Mouse (Mus musculus) left cerebral cortex, adult 6 months (tissue): ENCODE measurements around the gene Unc45a. TPM values are rescaled to one million over a fixed set of nuclear protein-coding genes. Genes with fewer than 3 reads are reported as not detected.

Source experiments
- long read RNA-seq, 2 experiments: library from polyadenylated mRNA; unstranded; transcript quantifications; one replicate each; pipeline ENCODE4 v2.0.0; 2019 to 2020
- polyA plus RNA-seq: library from polyadenylated mRNA; unstranded; fragments of <200 nt; fragmentation: Nextera tagmentation; gene quantifications from 2 replicates; pipeline ENCODE4 v1.2.3, GENCODE M21; 2021

Unc45a gene
- 11.1 and 11.6 TPM in 2 replicates for polyA plus RNA-seq
- long read RNA-seq, experiment 1, transcript Unc45a-201 (20 exons, 3,260 nt): major isoform, 22 of 131 reads
- long read RNA-seq, experiment 1, partial matches to known transcripts: 15 of 131 reads
- long read RNA-seq, experiment 1, other reads (novel, unspliced or antisense): 94 of 131 reads
- long read RNA-seq, experiment 2, partial matches to known transcripts: 6 of 14 reads
- long read RNA-seq, experiment 2, other reads (novel, unspliced or antisense): 5 of 14 reads

GRCm38 (mm10) chr7:80340793-80341192 is at the start of gene Unc45a:
TSS of gene Unc45a (minus strand) at chr7:80341005.

GRCm38 (mm10) chr7:80387633-80388543 is 47.1 kb upstream of the Unc45a start, which contains the start of gene Fes:
TSS of gene Fes (minus strand) at chr7:80387946.

GRCm38 (mm10) chr7:80371041-80371751 is 30.4 kb upstream of the Unc45a start, which contains the start of gene Man2a2:
TSS of gene Man2a2 (minus strand) at chr7:80371375.

GRCm38 (mm10) chr7:80342858-80343257 is 2.1 kb upstream of the Unc45a start, which contains the start of gene Hddc3:
TSS of gene Hddc3 (plus strand) at chr7:80343104.

GRCm38 (mm10) chr7:80324043-80324815 is 16.6 kb downstream of the Unc45a start, which contains the start of gene Rccd1:
TSS of gene Rccd1 (minus strand) at chr7:80324454.

GRCm38 (mm10) chr7:80294062-80294763 is 46.6 kb downstream of the Unc45a start, which contains the start of gene Prc1:
TSS of gene Prc1 (plus strand) at chr7:80294450.

Other genes with a start within 250 kb of the Unc45a start
- gene Idh2, start 225.6 kb downstream of the Unc45a start, polyA plus RNA-seq: 40.1 and 55.6 TPM in 2 replicates
- 8.1 and 11.0 TPM in 2 replicates for gene Sema4b, start 154.2 kb downstream of the Unc45a start, polyA plus RNA-seq
- gene Cib1, start 108.2 kb downstream of the Unc45a start, polyA plus RNA-seq: 53.8 and 63.6 TPM in 2 replicates
- 5.7 and 5.9 TPM in 2 replicates for gene Gdpgp1, start 108.1 kb downstream of the Unc45a start, polyA plus RNA-seq
- 1.7 and 1.9 TPM in 2 replicates for gene Ttll13, start 94.6 kb downstream of the Unc45a start, polyA plus RNA-seq
- gene Ngrn, start 79.8 kb downstream of the Unc45a start, polyA plus RNA-seq: 52.0 and 58.3 TPM in 2 replicates
- gene Vps33b, start 71.4 kb downstream of the Unc45a start, polyA plus RNA-seq: 11.1 and 11.4 TPM in 2 replicates
- 1.1 and 1.3 TPM in 2 replicates for gene Prc1, start 46.6 kb downstream of the Unc45a start, polyA plus RNA-seq
- gene Rccd1, start 16.6 kb downstream of the Unc45a start, polyA plus RNA-seq: 0.92 and 1.1 TPM in 2 replicates
- gene Hddc3, start 2.1 kb upstream of the Unc45a start, polyA plus RNA-seq: 32.9 and 39.4 TPM in 2 replicates
- 12.0 and 14.3 TPM in 2 replicates for gene Man2a2, start 30.4 kb upstream of the Unc45a start, polyA plus RNA-seq
- 0.83 and 0.92 TPM in 2 replicates for gene Fes, start 46.9 kb upstream of the Unc45a start, polyA plus RNA-seq
- 1.5 and 4.3 TPM in 2 replicates for gene Furin, start 64.4 kb upstream of the Unc45a start, polyA plus RNA-seq
- gene Blm, start 194.1 kb upstream of the Unc45a start, polyA plus RNA-seq: 0.61 and 0.77 TPM in 2 replicates